Mouse (Mus musculus) left cerebral cortex, postnatal 36 days (tissue): ENCODE results near the gene Gm10775. TPM values are rescaled to one million over a fixed set of nuclear protein-coding genes. Genes with fewer than 3 reads are reported as not detected.

ENCODE experiments used
- total RNA-seq, 2 experiments: library from RNA; stranded (reverse); gene quantifications; 2 replicates each; pipeline ENCODE4 v1.2.3; 2021

The Gm10775 gene
- total RNA-seq, 2 experiments from 2014 or later = 0.45 to 0.52 TPM

Other genes with a start within 250 kb of the Gm10775 start
- under 1 TPM in 1 of 2 experiments, not detected in 1; 0.10 TPM for gene Spata31d1c, start 226.5 kb upstream of the Gm10775 start, total RNA-seq
- gene Prss47, start 206.8 kb upstream of the Gm10775 start, total RNA-seq = not detected
- 10 to 100 TPM; 43.4 to 45.4 TPM for gene Mfsd14b, start 146.6 kb upstream of the Gm10775 start, total RNA-seq
- not detected for gene Olfr465-ps1, start 121.5 kb upstream of the Gm10775 start, total RNA-seq
- gene Olfr466, start 109.3 kb upstream of the Gm10775 start, total RNA-seq = not detected
- under 1 TPM; 0.35 to 0.50 TPM for gene Nlrp4f, start 53.6 kb upstream of the Gm10775 start, total RNA-seq
- 10 to 100 TPM; 53.9 to 72.1 TPM for gene Zfp369, start 19.3 kb downstream of the Gm10775 start, total RNA-seq